15 mouse cellular contexts compared by ENCODE assay signal in genomic region chr9:120603956-120604355, GRCm38 (mm10). TPM values are rescaled to one million over a fixed set of nuclear protein-coding genes. Genes with fewer than 3 reads are reported as not detected.
DNase-seq lines count a peak whose midpoint lies in the region; ATAC-seq lines count a peak whose summit lies in the region.
"Had no signal": no experiment of that assay in that cellular context is flagged by ENCODE, and none has a peak within 500 bp of the region (broad histone marks: within the 10 kb centered on the region; RNA-seq: fewer than 3 reads in every experiment).

No protein-coding gene starts in this region.

- intact Hi-C loops in heart, postnatal 25 days (cut with DNase I): loop anchor here (1.0 to 10.0 kb wide), 10 partner anchors 48 to 638 kb away; no protein-coding TSS in a partner anchor

- WGBS in heart, embryonic 12.5 days: 43% methylated on average over 12 of the region's 12 CpGs
- WGBS in limb, embryonic 15.5 days: 20% methylated on average over 12 of the region's 12 CpGs

- H3K27me3 ChIP-seq in heart, embryonic 12.5 days (replicated peaks): no peaks in the 10 kb centered on the region
- H3K27me3 ChIP-seq in limb, embryonic 15.5 days: no peaks in the 10 kb centered on the region

- DNase-seq in heart, postnatal 25 days (ENCODE audit: low spot score): no peak
- DNase-seq in urinary bladder, postnatal 25 days (ENCODE audit: low spot score): peak; percentile 23
- DNase-seq in urinary bladder, adult 2 months (ENCODE audit: low spot score): no peak
- peak; percentile 39 to 49 for DNase-seq in urinary bladder, postnatal 36 days (ENCODE audit: low spot score in 2 of 2)
- DNase-seq in right cerebral cortex, postnatal 25 days: no peak
- no peak for DNase-seq in layer of hippocampus, adult 18-20 months (ENCODE audit: low spot score in 2 of 2)
- DNase-seq: adrenal gland, postnatal 36 days; cerebellum, postnatal 14 days; heart, postnatal 4 days; kidney, postnatal 4 days; right cerebral cortex, adult 18-20 months had no signal

- H3K9me3 ChIP-seq in heart, embryonic 12.5 days (replicated peaks): peaks cover 11% of the 10 kb centered on the region
- 0 out of 2 replicates have a peak, but pooled peaks cover 3% of the 10 kb centered on the region for H3K9me3 ChIP-seq in limb, embryonic 15.5 days

- no peak overlapping the region for H3K27ac ChIP-seq in heart, embryonic 12.5 days (ENCODE audit: poor library complexity, severe bottlenecking)
- peak overlapping the region; percentile 76; the same call in 1 of the 2 replicates for H3K27ac ChIP-seq in limb, embryonic 15.5 days
- H3K27ac ChIP-seq: liver, embryonic 12.5 days had no signal

- peak overlapping the region; percentile 50; the same call in 1 of the 2 replicates for H3K4me2 ChIP-seq in heart, embryonic 12.5 days
- H3K4me2 ChIP-seq in limb, embryonic 15.5 days: peak overlapping the region; percentile 41; the same call in 1 of the 2 replicates
- H3K4me2 ChIP-seq: liver, embryonic 12.5 days had no signal

- H3K36me3 ChIP-seq in heart, embryonic 12.5 days: no peaks in the 10 kb centered on the region
- H3K36me3 ChIP-seq in limb, embryonic 15.5 days: no peaks in the 10 kb centered on the region
- H3K36me3 ChIP-seq: liver, embryonic 12.5 days had no signal

- no peak overlapping the region for H3K9ac ChIP-seq in heart, embryonic 12.5 days
- no peak overlapping the region for H3K9ac ChIP-seq in limb, embryonic 15.5 days
- H3K9ac ChIP-seq: liver, embryonic 12.5 days had no signal

- H3K4me3 ChIP-seq in heart, embryonic 12.5 days: no peak overlapping the region
- H3K4me3 ChIP-seq in limb, embryonic 15.5 days: no peak overlapping the region
- H3K4me3 ChIP-seq: liver, embryonic 12.5 days had no signal

- ATAC-seq in heart, embryonic 12.5 days (ENCODE audit: insufficient number of reproducible peaks, low FRiP score): no peak
- ATAC-seq in limb, embryonic 15.5 days (ENCODE audit: insufficient number of reproducible peaks, low FRiP score, low TSS enrichment, low read depth): peak; percentile 68; the same call in 1 of the 2 replicates
- ATAC-seq: intestine, embryonic 16.5 days; liver, embryonic 12.5 days had no signal

- peaks cover 12% of the 10 kb centered on the region for H3K4me1 ChIP-seq in heart, embryonic 12.5 days (replicated peaks)
- H3K4me1 ChIP-seq in limb, embryonic 15.5 days: peaks cover 28% of the 10 kb centered on the region

RNA-seq across cellular contexts. Expression of gene Rpl14, which starts 32.7 kb away (rescaled TPM):
- polyA plus RNA-seq in heart, embryonic 12.5 days (2016; fragmentation: Nextera tagmentation; extraction: Ambion mirVana): 476 and 492 TPM in 2 replicates
- total RNA-seq in heart, postnatal 25 days (2021): 100 to 1,000 TPM; 281 to 288 TPM
- polyA plus RNA-seq in urinary bladder, adult 2 months (2012; rRNA removed): 969 and 1,107 TPM in 2 replicates
- 706 and 819 TPM in 2 replicates for polyA plus RNA-seq in limb, embryonic 15.5 days (2015; fragmentation: Nextera tagmentation; extraction: Ambion mirVana)
- total RNA-seq in layer of hippocampus, adult 18-20 months (2021): 100 to 1,000 TPM; 355 to 365 TPM

Comparison
In these comparisons a context has a peak if more than half of its experiments do, and no peak if none do; other contexts are left out.
1. DNase-seq: peak in urinary bladder, postnatal 25 days (single experiment) and urinary bladder, postnatal 36 days (2 of 2); none in heart, postnatal 25 days (single experiment), urinary bladder, adult 2 months (single experiment), right cerebral cortex, postnatal 25 days (single experiment) and layer of hippocampus, adult 18-20 months (0 of 2).